Mouse (Mus musculus) lung, postnatal 0 days (tissue): ENCODE measurements around the gene Gpr55.

ENCODE experiments used
- CTCF ChIP-seq: IDR thresholded peaks from 2 replicates; pipeline ENCODE4 v1.5.1; 2016; ENCODE audit warnings: antibody characterized with exemption, mild to moderate bottlenecking
- EP300 ChIP-seq: IDR thresholded peaks from 2 replicates; pipeline ENCODE4 v1.6.1; 2016; ENCODE audit warnings: antibody characterized with exemption, mild to moderate bottlenecking, control low read depth

DNA sequence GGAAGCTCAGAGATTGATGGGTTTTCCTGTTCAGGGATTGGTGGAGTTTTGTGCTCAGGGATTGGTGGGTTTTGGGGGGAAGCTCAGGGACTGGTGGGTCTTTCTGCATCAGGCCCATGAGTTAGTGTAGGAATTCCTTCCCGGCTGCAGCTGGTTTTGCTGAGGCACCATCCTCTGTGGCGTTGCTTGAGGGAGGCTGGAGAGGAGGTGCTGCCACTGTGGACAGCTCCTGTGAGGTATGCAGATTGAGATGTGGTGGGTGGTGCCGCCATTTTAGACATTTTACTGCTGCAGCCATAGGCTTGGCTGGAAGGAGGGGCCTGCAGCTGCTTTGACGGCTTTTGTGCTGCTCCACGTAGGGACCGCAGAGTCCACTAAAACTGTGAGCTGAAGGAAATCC is 31.4 kb downstream of the Gpr55 start:
- TF ChIP-seq CTCF (no peak), EP300 (no peak)
